Mouse (Mus musculus): ENCODE results near the gene Ccz1. TPM values are rescaled to one million over a fixed set of nuclear protein-coding genes. Genes with fewer than 3 reads are reported as not detected.

The Ccz1 gene
- polyA plus RNA-seq, 1 experiment from 2014 or later, result 123 TPM

Other genes starting within 250 kb of the Ccz1 start
- gene Eif2ak1, start 197.1 kb downstream of the Ccz1 start, polyA plus RNA-seq (2014; fragmentation: Nextera tagmentation; extraction: Ambion mirVana), result 55.1 and 55.2 TPM in 2 replicates
- gene Ankrd61, start 117.2 kb downstream of the Ccz1 start, polyA plus RNA-seq (2014; fragmentation: Nextera tagmentation; extraction: Ambion mirVana), result 0.23 and 0.31 TPM in 2 replicates
- 98.2 and 110 TPM in 2 replicates for gene Aimp2, start 105.0 kb downstream of the Ccz1 start, polyA plus RNA-seq (2014; fragmentation: Nextera tagmentation; extraction: Ambion mirVana)
- 29.1 and 32.0 TPM in 2 replicates for gene Pms2, start 104.9 kb downstream of the Ccz1 start, polyA plus RNA-seq (2014; fragmentation: Nextera tagmentation; extraction: Ambion mirVana)
- gene Gm42421, start 86.7 kb downstream of the Ccz1 start, polyA plus RNA-seq (2014; fragmentation: Nextera tagmentation; extraction: Ambion mirVana), result 0.85 and 1.4 TPM in 2 replicates
- gene Rsph10b, start 81.8 kb downstream of the Ccz1 start, polyA plus RNA-seq (2014; fragmentation: Nextera tagmentation; extraction: Ambion mirVana), result 0.96 and 1.0 TPM in 2 replicates
- gene Ocm, start 11.8 kb upstream of the Ccz1 start, polyA plus RNA-seq (2014; fragmentation: Nextera tagmentation; extraction: Ambion mirVana), result not detected in 2 replicates
- 6.4 and 6.7 TPM in 2 replicates for gene Lmtk2, start 85.6 kb upstream of the Ccz1 start, polyA plus RNA-seq (2014; fragmentation: Nextera tagmentation; extraction: Ambion mirVana)
- gene Bhlha15, start 175.4 kb upstream of the Ccz1 start, polyA plus RNA-seq (2014; fragmentation: Nextera tagmentation; extraction: Ambion mirVana), result 0.08 TPM in 1 of 2 replicates, not detected in the other
- 18.4 and 18.6 TPM in 2 replicates for gene Tecpr1, start 208.7 kb upstream of the Ccz1 start, polyA plus RNA-seq (2014; fragmentation: Nextera tagmentation; extraction: Ambion mirVana)
- 119 and 121 TPM in 2 replicates for gene Bri3, start 229.6 kb upstream of the Ccz1 start, polyA plus RNA-seq (2014; fragmentation: Nextera tagmentation; extraction: Ambion mirVana)

Data from neural tube, embryonic 11.5 days (tissue).